Mouse (Mus musculus): Measurements from ENCODE around the gene Tor1b.
"Not testable (repeated sequence)": the region's sequence is repeated elsewhere in the genome, so short reads cannot be mapped to it uniquely, and the experiment has no call there.

- not testable (repeated sequence) for TF ChIP-seq EP300 (optimal IDR thresholded peaks at IDR 0.05); CTCF (IDR thresholded peaks at IDR 0.05; ENCODE audit: low read depth)
Observed at GRCm38 (mm10) chr2:30930846-30931245, 21.9 kb upstream of the Tor1b start.

Data from stomach, postnatal 0 days (tissue).